Mouse (Mus musculus) embryonic stem cell, embryonic (primary cell): ENCODE measurements around the gene Lctl.

ENCODE experiments used
- CTCF ChIA-PET, 4 experiments: fragments of 300-600 bp in 2 of 4; fragments of 350-600 bp in 2 of 4; sonication (Branson Sonifier 250); formaldehyde crosslinking; loops; one replicate each; lab custom pipeline; 2022; ENCODE audit warnings: inconsistent platforms in 2 of 4; lab: Charles Lee
- POLR2A ChIA-PET, 4 experiments: fragments of 300-600 bp in 2 of 4; fragments of 350-600 bp in 2 of 4; sonication (Branson Sonifier 250); formaldehyde crosslinking; loops; one replicate each; lab custom pipeline; 2022; ENCODE audit warnings: antibody characterized with exemption in 4 of 4, inconsistent platforms in 1 of 4; lab: Charles Lee

The Lctl gene

DNA sequence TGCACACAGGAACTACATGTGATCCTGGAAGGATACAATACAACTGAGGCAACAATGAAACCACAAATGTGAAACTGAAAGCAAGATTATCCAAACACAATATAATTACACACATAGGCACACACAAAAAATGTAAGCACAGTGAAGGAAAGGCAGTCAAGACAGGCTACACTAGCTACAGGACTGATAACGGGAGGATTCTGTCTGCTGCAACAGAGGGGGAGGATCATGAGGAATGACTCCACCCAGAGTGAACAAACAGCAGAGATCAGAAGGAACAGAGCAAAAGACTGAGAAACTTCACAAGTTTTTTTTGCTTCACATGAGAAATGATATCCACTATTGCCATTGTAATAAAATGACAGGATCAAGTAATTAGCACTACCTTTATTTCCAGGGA is 39.7 kb downstream of the Lctl start:
- ChIA-PET CTCF (interaction anchor here in 1 of 4 experiments (0.6 to 1.3 kb wide), 2 partner anchors 15 to 16 kb away, joined by 3 to 4 read pairs; no protein-coding TSS in a partner anchor), POLR2A (interaction anchor here in 2 of 4 experiments (0.8 to 43.4 kb wide), 8 partner anchors 8 to 193 kb away, joined by 3 to 686 read pairs (median 5); partner anchors contain the start of genes Zwilch (in 2 of the 2), Rpl4 (in 1 of the 2), Snapc5 (in 1 of the 2) and Tipin (in 1 of the 2))

DNA sequence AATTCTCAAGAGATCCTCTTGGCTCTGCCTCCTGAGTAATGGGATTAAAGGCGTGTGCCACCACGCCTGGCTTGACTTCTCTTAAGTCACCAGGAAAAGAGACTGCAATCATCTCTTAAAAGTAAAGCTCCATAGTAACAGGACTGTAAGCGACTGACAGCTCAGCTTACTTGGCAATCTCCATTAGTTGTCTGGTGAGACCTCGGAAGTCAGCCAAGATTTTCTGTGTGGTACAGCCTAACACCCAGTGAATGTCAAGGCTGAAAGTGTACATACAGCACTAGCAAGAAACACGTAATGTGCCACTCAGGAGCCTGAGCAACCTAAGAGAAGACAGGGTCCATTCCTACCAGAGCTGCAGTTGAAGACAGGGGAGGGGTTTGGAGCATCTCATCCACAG is 43.5 kb downstream of the Lctl start:
- ChIA-PET POLR2A (interaction anchor here in 3 of 4 experiments (0.6 to 43.4 kb wide), 26 partner anchors 8 to 917 kb away, joined by 3 to 686 read pairs (median 4); partner anchors contain the start of genes Snapc5 (in 3 of the 3), Zwilch (in 3 of the 3), Rpl4 (in 2 of the 3) and Tipin (in 2 of the 3)), CTCF (interaction anchor here (0.6 to 1.9 kb wide), 5 partner anchors 19 to 964 kb away, joined by 3 to 5 read pairs (median 5); partner anchors contain the start of gene Snapc5 (in 1 of the 4))

DNA sequence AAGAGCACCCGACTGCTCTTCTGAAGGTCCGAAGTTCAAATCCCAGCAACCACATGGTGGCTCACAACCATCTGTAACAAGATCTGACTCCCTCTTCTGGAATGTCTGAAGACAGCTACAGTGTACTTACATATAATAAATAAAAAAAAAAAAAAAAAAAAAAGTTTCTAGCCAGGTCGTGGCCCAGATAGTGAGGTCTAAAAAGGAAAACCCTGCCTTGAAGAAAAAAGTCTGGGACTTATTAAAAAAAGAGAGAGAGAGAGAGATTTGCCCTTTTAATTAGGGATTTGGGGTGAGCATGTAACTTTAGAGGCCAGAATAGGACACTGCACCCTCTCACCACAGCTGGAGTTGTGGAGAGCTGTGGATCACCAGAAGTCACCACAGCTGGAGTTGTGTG is 53.0 kb downstream of the Lctl start:
- ChIA-PET POLR2A (interaction anchor here in 3 of 4 experiments (0.5 to 15.8 kb wide), 23 partner anchors 9 to 138 kb away, joined by 3 to 686 read pairs (median 7); partner anchors contain the start of genes Snapc5 (in 3 of the 3) and Tipin (in 2 of the 3)), CTCF (interaction anchor here in 2 of 4 experiments (0.7 to 1.8 kb wide), 5 partner anchors 9 to 107 kb away, joined by 3 to 6 read pairs (median 4); partner anchors contain the start of gene Snapc5 (in 1 of the 2))

DNA sequence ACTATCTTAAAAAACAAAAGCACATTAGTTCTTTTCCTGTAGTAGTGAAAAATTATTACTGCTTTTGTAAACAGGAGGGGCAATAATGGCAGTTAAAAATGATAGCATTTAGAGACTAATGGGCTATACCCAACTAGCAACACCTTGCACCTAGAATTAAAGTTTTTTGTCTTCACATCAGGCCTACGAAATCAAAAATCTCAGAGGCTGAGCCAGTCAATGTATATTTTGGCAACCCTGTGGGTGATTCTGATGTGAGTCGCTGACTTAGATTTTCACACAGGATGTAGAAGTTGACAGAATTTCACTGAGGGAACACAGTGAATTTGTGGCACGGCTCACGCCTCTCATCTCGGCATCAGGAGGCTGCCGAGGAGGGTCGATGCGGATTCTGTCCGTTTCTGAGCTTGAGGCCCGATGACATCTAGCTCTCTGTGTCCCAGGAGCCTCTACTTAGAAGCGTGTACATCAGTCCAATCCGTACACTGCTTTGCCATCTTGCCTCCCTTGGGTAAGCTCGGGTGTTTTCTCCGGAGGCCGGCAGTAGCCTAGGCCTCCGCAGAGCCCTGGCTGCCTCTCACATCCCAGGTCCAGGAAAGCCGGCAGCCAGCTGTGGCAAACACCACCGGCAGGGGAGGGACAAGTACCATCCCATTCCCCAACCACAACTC is 55.3 kb downstream of the Lctl start:
- POLR2A ChIA-PET = interaction anchor here (0.6 to 15.8 kb wide), 73 partner anchors 8 to 1096 kb away, joined by 3 to 686 read pairs (median 5); partner anchors contain the start of genes Map2k1 (in 3 of the 4), Tipin (in 3 of the 4) and Snapc5 (in 2 of the 4)

DNA sequence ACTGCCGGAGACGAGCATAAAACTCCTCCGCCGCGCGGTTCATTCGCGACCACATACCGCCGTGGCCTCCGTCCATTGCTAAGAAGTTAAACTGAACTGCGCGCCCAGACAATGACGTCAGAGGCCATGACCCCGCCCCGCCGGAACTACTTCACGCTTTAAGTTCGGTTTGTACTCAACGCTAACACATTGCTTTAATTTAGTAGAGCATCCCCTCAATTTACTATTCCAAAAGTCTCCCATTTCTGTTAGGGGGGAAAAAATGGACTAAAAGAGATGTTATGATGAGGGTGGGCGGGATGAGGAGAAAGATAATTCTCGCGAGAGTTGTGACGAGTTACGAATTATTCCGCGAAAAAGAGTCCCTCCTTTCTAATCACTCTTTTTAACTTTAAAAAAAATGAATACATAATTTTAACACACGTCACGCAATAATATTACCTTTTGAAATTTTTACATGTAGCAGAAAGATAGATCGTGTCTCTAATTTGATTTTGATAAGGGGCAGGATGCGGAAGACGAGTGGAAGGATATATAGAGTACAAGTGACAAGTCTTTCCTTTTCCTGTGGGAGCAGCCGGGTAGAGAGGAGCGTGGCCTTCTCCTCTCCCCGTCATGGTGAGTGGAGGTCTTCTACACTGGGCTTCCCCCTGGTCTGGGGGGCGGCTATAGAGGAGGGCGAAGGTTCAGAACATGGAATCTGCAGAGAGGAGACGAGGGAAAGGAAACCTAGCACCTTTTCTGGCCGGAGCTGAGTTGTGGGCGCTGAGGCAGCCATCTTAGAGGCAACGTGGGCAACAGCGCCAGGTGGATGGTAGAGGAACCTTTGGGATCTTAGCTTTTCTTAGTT is 56.1 kb downstream of the Lctl start, which contains the start of the genes Zwilch and Rpl4:
Gene Zwilch, minus strand, starts transcription at position 289 of the 850 bp plus-strand sequence.
Gene Rpl4, plus strand, starts transcription at position 560 of the 850 bp plus-strand sequence.
- CTCF ChIA-PET = no interaction called here
- POLR2A ChIA-PET = interaction anchor here (0.6 to 15.8 kb wide), 92 partner anchors 7 to 574 kb away, joined by 3 to 686 read pairs (median 5); partner anchors contain the start of genes Map2k1 (in 3 of the 4), Tipin (in 3 of the 4), Snapc5 (in 2 of the 4) and Lctl (in 1 of the 4)

More for the DNA sequence above, 55.3 kb downstream of the Lctl start:
- CTCF ChIA-PET = interaction anchor here in 2 of 4 experiments (0.6 to 0.8 kb wide), 2 partner anchors 28 to 52 kb away, joined by 3 to 4 read pairs; no protein-coding TSS in a partner anchor

DNA sequence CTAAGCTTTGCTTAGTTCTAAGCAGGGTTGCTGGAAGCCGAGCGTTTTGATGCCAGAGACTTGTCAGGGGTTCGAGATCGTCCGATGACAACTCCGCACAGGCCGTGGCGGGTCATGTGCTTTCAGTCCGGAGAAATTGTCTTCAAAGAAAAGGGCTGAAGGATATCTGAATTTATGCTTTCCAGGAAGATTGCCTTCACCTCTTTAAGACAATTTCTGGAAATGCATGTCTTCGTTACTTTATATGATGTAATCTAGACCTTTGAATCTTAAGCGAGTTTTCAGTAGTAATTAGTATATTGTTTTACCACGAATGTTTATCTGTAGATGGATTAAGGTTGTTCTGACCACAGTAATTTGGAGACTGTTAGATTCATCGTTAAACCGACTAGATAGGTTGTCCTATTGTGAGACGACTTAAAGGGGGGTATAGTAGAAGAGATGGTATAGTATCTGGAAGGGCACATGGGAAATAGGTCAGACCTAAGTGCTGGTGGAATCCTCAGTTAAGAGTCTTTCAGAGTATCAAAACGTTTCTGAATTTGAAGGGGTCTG is 56.8 kb downstream of the Lctl start:
- ChIA-PET POLR2A (interaction anchor here (0.5 to 15.8 kb wide), 69 partner anchors 7 to 573 kb away, joined by 3 to 686 read pairs (median 5); partner anchors contain the start of genes Map2k1 (in 3 of the 4), Tipin (in 3 of the 4), Snapc5 (in 2 of the 4) and Lctl (in 1 of the 4)), CTCF (no interaction called here)

DNA sequence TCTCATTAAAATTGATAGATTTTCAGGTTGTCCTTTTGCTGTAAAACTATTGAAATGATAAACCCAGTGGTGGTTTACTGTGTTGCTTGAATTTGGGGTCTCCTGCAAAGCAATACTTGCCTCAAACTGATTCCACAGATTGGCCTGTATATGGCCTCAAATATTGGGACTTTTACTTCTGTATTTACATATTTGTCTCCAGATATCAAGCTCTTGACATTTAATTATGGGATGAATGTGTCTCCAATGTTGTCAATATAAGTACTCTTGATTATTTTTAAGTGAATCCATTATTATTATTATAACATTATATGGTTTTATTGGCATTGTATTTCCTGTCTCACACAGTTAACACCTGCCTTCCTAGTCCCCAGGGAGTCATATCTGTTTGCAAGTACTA is 57.4 kb downstream of the Lctl start:
- ChIA-PET CTCF (no interaction called here), POLR2A (interaction anchor here in 3 of 4 experiments (0.5 to 15.8 kb wide), 36 partner anchors 10 to 572 kb away, joined by 3 to 686 read pairs (median 8); partner anchors contain the start of genes Tipin (in 2 of the 3), Lctl (in 1 of the 3), Map2k1 (in 1 of the 3) and Uchl4 (in 1 of the 3))

DNA sequence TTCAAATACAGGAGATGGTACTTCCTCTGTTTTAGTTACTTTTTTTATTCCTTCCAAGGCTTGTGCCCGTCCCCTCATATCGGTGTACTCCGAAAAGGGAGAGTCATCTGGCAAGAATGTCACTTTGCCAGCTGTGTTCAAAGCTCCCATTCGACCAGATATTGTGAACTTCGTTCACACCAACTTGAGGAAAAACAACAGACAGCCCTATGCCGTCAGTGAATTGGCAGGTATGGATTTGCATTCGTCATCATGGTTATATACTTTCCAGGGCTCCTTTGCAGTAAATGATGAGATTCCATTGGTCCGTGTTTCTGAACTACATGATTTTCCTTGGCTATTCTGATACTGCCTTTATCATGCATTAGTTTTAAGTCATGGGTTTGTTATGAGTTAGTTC is 57.8 kb downstream of the Lctl start:
- CTCF ChIA-PET = no interaction called here
- POLR2A ChIA-PET = interaction anchor here in 3 of 4 experiments (0.9 to 15.8 kb wide), 28 partner anchors 10 to 107 kb away, joined by 3 to 686 read pairs (median 9); partner anchors contain the start of genes Tipin (in 3 of the 3), Map2k1 (in 1 of the 3) and Uchl4 (in 1 of the 3)

DNA sequence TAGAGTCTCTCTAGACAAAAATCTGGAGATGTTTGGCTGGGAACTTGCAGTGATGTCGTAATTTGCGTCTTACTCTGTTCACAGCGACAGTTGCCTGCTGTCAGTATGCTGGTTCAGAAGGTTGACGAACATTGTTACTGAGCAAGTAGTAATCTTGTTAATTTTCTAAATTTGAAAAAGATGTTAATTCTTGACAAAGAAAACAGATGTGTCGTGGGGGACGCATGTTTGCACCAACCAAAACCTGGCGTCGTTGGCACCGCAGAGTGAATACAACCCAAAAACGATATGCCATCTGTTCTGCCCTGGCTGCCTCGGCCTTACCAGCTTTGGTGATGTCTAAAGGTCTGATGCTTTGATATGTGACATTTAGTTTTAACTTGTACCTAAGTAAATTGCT is 58.4 kb downstream of the Lctl start:
- POLR2A ChIA-PET = interaction anchor here in 3 of 4 experiments (0.9 to 15.8 kb wide), 30 partner anchors 8 to 116 kb away, joined by 3 to 686 read pairs (median 10); partner anchors contain the start of genes Tipin (in 3 of the 3) and Map2k1 (in 1 of the 3)
- CTCF ChIA-PET = no interaction called here

DNA sequence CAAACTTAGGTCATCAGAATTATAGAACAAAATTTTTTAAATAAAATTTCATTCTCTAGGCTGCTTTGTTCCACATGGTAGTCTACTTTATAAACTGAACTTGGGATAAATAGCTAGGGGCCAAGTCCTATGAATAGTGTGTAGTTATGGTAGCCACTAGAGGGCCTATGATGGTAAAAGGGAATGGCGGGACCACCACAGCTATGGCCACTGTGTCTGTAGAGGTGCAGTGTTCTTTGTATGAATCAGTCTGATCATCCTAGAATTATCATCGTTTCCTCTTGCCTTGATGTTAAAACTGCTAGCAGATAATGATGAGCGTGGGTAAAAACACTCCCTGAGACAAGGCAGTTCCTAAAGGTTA is 61.6 kb downstream of the Lctl start:
- CTCF ChIA-PET = interaction anchor here (0.5 to 3.5 kb wide), 45 partner anchors 10 to 438 kb away, joined by 3 to 38 read pairs (median 5); partner anchors contain the start of genes Tipin (in 3 of the 4) and Map2k1 (in 2 of the 4)
- POLR2A ChIA-PET = interaction anchor here (0.6 to 15.8 kb wide), 111 partner anchors 8 to 1193 kb away, joined by 3 to 686 read pairs (median 7); partner anchors contain the start of genes Tipin (in 4 of the 4), Map2k1 (in 3 of the 4), Rpl4 (in 2 of the 4) and Uchl4 (in 2 of the 4)

DNA sequence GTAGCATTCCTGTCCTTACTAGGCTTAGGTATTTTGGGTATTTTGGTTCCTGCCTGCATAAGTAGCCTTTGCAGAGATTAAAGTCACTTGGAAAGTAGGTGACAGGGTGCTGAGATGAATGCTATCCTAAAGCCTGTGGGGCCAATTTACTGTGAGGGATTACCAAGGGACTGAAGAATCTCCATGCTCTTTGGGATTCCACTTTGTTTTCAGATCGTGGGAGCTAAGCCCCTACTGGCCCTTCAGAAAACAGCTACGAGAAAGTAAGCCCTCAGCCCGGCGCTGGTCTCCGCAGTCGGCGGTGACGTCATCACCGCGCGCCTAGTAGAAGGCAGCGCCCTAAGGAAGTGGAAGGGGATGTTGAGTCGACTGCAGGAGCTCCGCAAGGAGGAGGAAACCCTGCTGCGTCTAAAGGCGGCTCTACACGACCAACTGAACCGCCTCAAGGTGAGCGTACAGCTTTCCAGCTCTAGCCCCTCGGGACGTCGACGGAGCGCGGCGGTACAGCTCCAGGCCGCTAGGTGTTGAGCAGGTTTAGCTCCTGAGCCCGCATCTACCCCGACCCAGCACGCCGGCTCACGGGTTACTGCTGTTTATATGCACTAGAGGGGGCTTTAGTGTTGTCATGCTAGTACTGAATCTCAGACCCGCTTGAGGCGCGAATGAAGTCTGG is 62.2 kb downstream of the Lctl start, which contains the start of gene Snapc5:
Gene Snapc5, plus strand, starts transcription at position 301 of the 673 bp plus-strand sequence.
- ChIA-PET POLR2A (interaction anchor here (0.5 to 15.8 kb wide), 119 partner anchors 8 to 1462 kb away, joined by 3 to 686 read pairs (median 6); partner anchors contain the start of genes Tipin (in 4 of the 4), Map2k1 (in 3 of the 4), Rab11a (in 2 of the 4) and Rpl4 (in 2 of the 4)), CTCF (interaction anchor here (0.5 to 3.5 kb wide), 50 partner anchors 9 to 270 kb away, joined by 3 to 38 read pairs (median 5); partner anchors contain the start of genes Tipin (in 4 of the 4) and Map2k1 (in 2 of the 4))

DNA sequence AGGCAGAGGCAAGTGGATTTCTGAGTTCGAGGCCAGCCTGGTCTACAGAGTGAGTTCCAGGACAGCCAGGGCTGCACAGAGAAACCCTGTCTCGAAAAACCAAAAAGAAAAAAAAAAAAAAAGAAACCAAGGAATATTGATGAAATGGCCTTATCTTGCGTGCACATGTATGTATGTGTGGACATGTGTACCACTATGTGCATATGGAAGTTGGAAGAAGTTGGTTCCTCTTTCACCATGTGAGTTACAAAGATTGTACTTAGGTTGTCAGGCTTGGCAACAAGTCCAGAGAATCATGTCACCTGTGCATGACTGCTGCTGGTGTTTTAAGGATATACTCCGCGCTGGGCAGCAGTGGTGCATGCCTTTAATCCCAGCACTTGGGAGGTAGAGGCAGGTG is 66.3 kb downstream of the Lctl start:
- CTCF ChIA-PET = interaction anchor here in 1 of 4 experiments (0.6 to 0.7 kb wide), 2 partner anchors 189 to 1032 kb away, joined by 4 to 6 read pairs; no protein-coding TSS in a partner anchor
- POLR2A ChIA-PET = interaction anchor here in 3 of 4 experiments (0.5 to 5.1 kb wide), 19 partner anchors 11 to 98 kb away, joined by 3 to 96 read pairs (median 9); partner anchors contain the start of genes Rpl4 (in 2 of the 3), Tipin (in 2 of the 3), Zwilch (in 2 of the 3) and Map2k1 (in 1 of the 3)

DNA sequence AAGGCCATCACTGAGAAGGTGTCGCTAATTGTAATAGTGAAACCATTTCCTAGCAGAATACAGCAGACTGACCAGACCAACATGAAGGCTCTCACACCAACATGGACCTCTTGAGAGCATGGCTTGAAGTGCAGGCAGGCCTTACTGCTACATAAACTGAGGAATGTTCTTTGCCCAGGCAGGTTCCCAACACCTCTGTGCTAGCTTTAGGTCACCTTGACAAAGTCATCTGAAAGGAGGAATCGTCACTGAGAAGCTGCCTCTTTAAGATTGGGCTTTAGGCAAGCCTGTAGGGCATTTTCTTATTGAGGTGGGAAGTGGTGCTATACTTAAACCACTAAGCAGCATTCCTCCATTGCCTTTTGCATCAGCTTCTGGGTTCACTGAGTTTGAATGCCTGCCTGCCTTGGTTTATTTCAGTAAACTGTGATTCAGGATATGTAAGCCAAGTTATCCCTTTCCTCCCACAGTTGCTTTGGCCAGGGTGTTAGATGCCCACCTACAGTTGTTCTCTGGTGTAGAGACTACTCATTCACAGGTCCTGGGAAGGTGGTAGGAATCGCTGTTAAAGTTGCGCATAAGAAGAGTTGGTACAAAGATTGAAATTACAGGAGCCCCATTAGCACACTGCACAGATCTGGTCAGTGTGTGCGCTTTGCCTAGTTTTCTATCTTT is 67.4 kb downstream of the Lctl start:
- CTCF ChIA-PET = interaction anchor here in 1 of 4 experiments (0.6 kb wide), 1 partner anchor 46 kb away, joined by 3 read pairs; no protein-coding TSS in a partner anchor
- POLR2A ChIA-PET = interaction anchor here (0.6 to 2.5 kb wide), 38 partner anchors 8 to 99 kb away, joined by 3 to 24 read pairs (median 7); partner anchors contain the start of genes Rpl4 (in 3 of the 4), Tipin (in 3 of the 4), Zwilch (in 3 of the 4) and Map2k1 (in 1 of the 4)
